Mouse (Mus musculus): ENCODE data around the gene Mlec. TPM values are rescaled to one million over a fixed set of nuclear protein-coding genes. Genes with fewer than 3 reads are reported as not detected.
A peak's percentile ranks its signal among the peaks of the same experiment; 100 is the strongest.
"Not testable (repeated sequence)": the region's sequence is repeated elsewhere in the genome, so short reads cannot be mapped to it uniquely, and the experiment has no call there.

The Mlec gene
- polyA plus RNA-seq, 1 experiment, result 78.6 TPM

GRCm38 (mm10) chr5:115165895-115166814, 8.2 kb upstream of the Mlec start:
- Histone ChIP-seq H3K4me1 (ENCODE audit: control insufficient read depth, insufficient read depth, low read length) (no peaks in the 10 kb centered on the region), H3K27ac (ENCODE audit: insufficient read depth, low read length) (no peak overlapping the region), H3K4me3 (ENCODE audit: insufficient read depth, low read length) (no peak overlapping the region)
- TF ChIP-seq POLR2A (IDR thresholded peaks at IDR 0.05; ENCODE audit: extremely low read depth, insufficient read depth, low read length), result no peak
- TF ChIP-seq CTCF (IDR thresholded peaks at IDR 0.05; ENCODE audit: extremely low read depth, insufficient read depth, low read length), result no peak

- no peak overlapping the region for H3K27ac ChIP-seq (ENCODE audit: insufficient read depth, low read length)
- TF ChIP-seq CTCF (IDR thresholded peaks at IDR 0.05; ENCODE audit: extremely low read depth, insufficient read depth, low read length) (0 out of 2 replicates have a peak, but pooled peaks have one; percentile 30), POLR2A (IDR thresholded peaks at IDR 0.05; ENCODE audit: extremely low read depth, insufficient read depth, low read length) (no peak)
- no peak overlapping the region for H3K4me3 ChIP-seq (ENCODE audit: insufficient read depth, low read length)
- H3K4me1 ChIP-seq (ENCODE audit: control insufficient read depth, insufficient read depth, low read length), result no peaks in the 10 kb centered on the region
These were observed 7.4 kb upstream of the Mlec start for GRCm38 (mm10) chr5:115165351-115165750.

GRCm38 (mm10) chr5:115164446-115164845, 6.5 kb upstream of the Mlec start:
- not testable (repeated sequence) for H3K4me1 ChIP-seq (ENCODE audit: control insufficient read depth, insufficient read depth, low read length)

GRCm38 (mm10) chr5:115163563-115163962, 5.6 kb upstream of the Mlec start:
- Histone ChIP-seq H3K4me1 (ENCODE audit: control insufficient read depth, insufficient read depth, low read length) (no peaks in the 10 kb centered on the region), H3K27ac (ENCODE audit: insufficient read depth, low read length) (no peak overlapping the region), H3K4me3 (ENCODE audit: insufficient read depth, low read length) (no peak overlapping the region)
- TF ChIP-seq CTCF (IDR thresholded peaks at IDR 0.05; ENCODE audit: extremely low read depth, insufficient read depth, low read length), result peak; percentile 44
- TF ChIP-seq POLR2A (IDR thresholded peaks at IDR 0.05; ENCODE audit: extremely low read depth, insufficient read depth, low read length), result no peak

More at GRCm38 (mm10) chr5:115164446-115164845, 6.5 kb upstream of the Mlec start:
- H3K27ac ChIP-seq (ENCODE audit: insufficient read depth, low read length); H3K4me3 ChIP-seq (ENCODE audit: insufficient read depth, low read length): not testable (repeated sequence)

- not testable (repeated sequence) for H3K4me3 ChIP-seq (ENCODE audit: insufficient read depth, low read length); H3K27ac ChIP-seq (ENCODE audit: insufficient read depth, low read length); H3K4me1 ChIP-seq (ENCODE audit: control insufficient read depth, insufficient read depth, low read length)
These were observed 3.9 kb upstream of the Mlec start for GRCm38 (mm10) chr5:115161940-115162279.

GRCm38 (mm10) chr5:115161064-115161939, 3.3 kb upstream of the Mlec start:
- Histone ChIP-seq H3K4me3 (ENCODE audit: insufficient read depth, low read length) (no peak overlapping the region), H3K4me1 (ENCODE audit: control insufficient read depth, insufficient read depth, low read length) (peaks cover 1% of the 10 kb centered on the region; the same call in 1 of the 2 replicates), H3K27ac (ENCODE audit: insufficient read depth, low read length) (no peak overlapping the region)
- no peak for TF ChIP-seq POLR2A (IDR thresholded peaks at IDR 0.05; ENCODE audit: extremely low read depth, insufficient read depth, low read length)
- no peak for TF ChIP-seq CTCF (IDR thresholded peaks at IDR 0.05; ENCODE audit: extremely low read depth, insufficient read depth, low read length)

GRCm38 (mm10) chr5:115160655-115161054, 2.7 kb upstream of the Mlec start:
- TF ChIP-seq CTCF (IDR thresholded peaks at IDR 0.05; ENCODE audit: extremely low read depth, insufficient read depth, low read length), result no peak
- Histone ChIP-seq H3K4me1 (ENCODE audit: control insufficient read depth, insufficient read depth, low read length) (peaks cover 1% of the 10 kb centered on the region; the same call in 1 of the 2 replicates), H3K4me3 (ENCODE audit: insufficient read depth, low read length) (no peak overlapping the region), H3K27ac (ENCODE audit: insufficient read depth, low read length) (no peak overlapping the region; the same call in 1 of the 2 replicates)

- H3K27ac ChIP-seq (ENCODE audit: insufficient read depth, low read length), result peak overlapping the region; percentile 86
- H3K4me3 ChIP-seq (ENCODE audit: insufficient read depth, low read length), result peak overlapping the region; percentile 39
- H3K4me1 ChIP-seq (ENCODE audit: control insufficient read depth, insufficient read depth, low read length), result peaks cover 5% of the 10 kb centered on the region; the same call in 1 of the 2 replicates
- TF ChIP-seq CTCF (IDR thresholded peaks at IDR 0.05; ENCODE audit: extremely low read depth, insufficient read depth, low read length) (no peak), POLR2A (IDR thresholded peaks at IDR 0.05; ENCODE audit: extremely low read depth, insufficient read depth, low read length) (no peak)
These were observed 1.2 kb upstream of the Mlec start for GRCm38 (mm10) chr5:115159165-115159564.

- Histone ChIP-seq H3K27ac (ENCODE audit: insufficient read depth, low read length) (no peak overlapping the region), H3K4me3 (ENCODE audit: insufficient read depth, low read length) (peak overlapping the region; percentile 39), H3K4me1 (ENCODE audit: control insufficient read depth, insufficient read depth, low read length) (peaks cover 5% of the 10 kb centered on the region; the same call in 1 of the 2 replicates)
- TF ChIP-seq CTCF (IDR thresholded peaks at IDR 0.05; ENCODE audit: extremely low read depth, insufficient read depth, low read length), result no peak
- no peak for TF ChIP-seq POLR2A (IDR thresholded peaks at IDR 0.05; ENCODE audit: extremely low read depth, insufficient read depth, low read length)
These were observed 918 bp downstream of the Mlec start for GRCm38 (mm10) chr5:115156933-115157589.
